Mouse (Mus musculus) neural tube, embryonic 11.5 days (tissue): ENCODE measurements at regions not wholly inside any gene's neighbourhood (a gene's known extent, or its start where the extent isn't known, plus 50 kb on each side); places are given as distances from the start of the nearest gene placed in this dataset.

Experiments used
- ATAC-seq: fragments of 200-750 bp; cut with Nextera tagmentation; 2 replicates; pipeline ENCODE4 v1.8.0; 2017; ENCODE audit warnings: moderate number of reproducible peaks, mild to moderate bottlenecking, moderate TSS enrichment, moderate library complexity; ENCODE audit not compliant: insufficient read depth, low FRiP score, low TSS enrichment
- DNase-seq: peaks from one replicate; pipeline ENCODE4 v3.0.0-alpha.2; 2015; ENCODE audit warnings: low spot score
- H3K27ac ChIP-seq: fragments of 300-500 bp; sonication (generic); 2 replicates; pipeline ENCODE4 v1.5.1; 2014; ENCODE audit warnings: low read depth, mild to moderate bottlenecking, low read length
- H3K27me3 ChIP-seq: fragments of 300-500 bp; sonication (generic); 2 replicates; pipeline ENCODE4 v1.6.1; 2014; ENCODE audit warnings: mild to moderate bottlenecking, low read length, mixed read lengths; ENCODE audit not compliant: control insufficient read depth, insufficient read depth
- H3K36me3 ChIP-seq: fragments of 300-500 bp; sonication (generic); 2 replicates; pipeline ENCODE4 v1.6.1; 2014; ENCODE audit warnings: mild to moderate bottlenecking, low read length, moderate library complexity, mixed read lengths; ENCODE audit not compliant: control insufficient read depth, insufficient read depth
- H3K4me1 ChIP-seq: fragments of 300-500 bp; sonication (generic); 2 replicates; pipeline ENCODE4 v1.6.1; 2014; ENCODE audit warnings: low read length, mixed read lengths; ENCODE audit not compliant: control insufficient read depth, insufficient read depth
- H3K4me2 ChIP-seq: fragments of 300-500 bp; sonication (generic); 2 replicates; pipeline ENCODE4 v1.6.1; 2014; ENCODE audit warnings: low read depth, mild to moderate bottlenecking, moderate library complexity
- H3K4me3 ChIP-seq: fragments of 300-500 bp; sonication (generic); 2 replicates; pipeline ENCODE4 v1.5.1; 2014; ENCODE audit warnings: low read depth, low read length
- H3K9ac ChIP-seq: fragments of 300-500 bp; sonication (generic); 2 replicates; pipeline ENCODE4 v1.6.1; 2014; ENCODE audit warnings: mild to moderate bottlenecking, low read length
- H3K9me3 ChIP-seq: fragments of 300-500 bp; sonication (generic); 2 replicates; pipeline ENCODE4 v1.6.1; 2016; ENCODE audit warnings: low read length; ENCODE audit not compliant: control insufficient read depth
- WGBS: fragments of 180-500 bp; shearing (Covaris S2); extraction: QIAGEN DNeasy Blood & Tissue Kit; methylation state at CpG from one replicate; pipeline ENCODE4 v1.1.7; 2014; 5-methylcytosine and 5-hydroxymethylcytosine counted together

DNA sequence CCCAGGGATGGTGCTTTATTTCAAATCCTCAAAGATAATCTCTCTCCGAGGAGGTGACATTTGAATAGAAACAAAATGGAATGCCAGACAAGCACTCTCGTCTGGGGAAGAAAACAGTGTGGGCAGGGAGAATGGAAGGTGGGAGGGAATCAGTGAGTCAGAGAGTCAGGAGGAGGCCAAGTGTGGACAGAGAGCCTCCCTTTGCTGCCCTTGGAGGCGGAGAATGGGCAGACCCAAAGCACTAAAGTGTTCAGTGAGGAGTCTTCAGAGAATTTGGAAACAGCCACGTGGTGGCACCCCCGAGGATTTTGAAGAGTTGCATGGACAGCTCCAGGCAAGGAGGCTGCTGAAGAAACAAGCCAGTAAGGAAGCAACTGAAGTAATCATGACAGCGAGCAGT, 367.2 kb downstream of the Pdcd6ip start:
- 61% methylated on average over 6 of the region's 6 CpGs for WGBS
- Histone ChIP-seq H3K9me3 (no peaks in the 10 kb centered on the region), H3K27me3 (no peaks in the 10 kb centered on the region), H3K9ac (no peak overlapping the region), H3K4me3 (no peak overlapping the region), H3K36me3 (no peaks in the 10 kb centered on the region), H3K4me1 (no peaks in the 10 kb centered on the region), H3K27ac (no peak overlapping the region), H3K4me2 (no peak overlapping the region)
- DNase-seq, result no peak
- no peak for ATAC-seq

DNA sequence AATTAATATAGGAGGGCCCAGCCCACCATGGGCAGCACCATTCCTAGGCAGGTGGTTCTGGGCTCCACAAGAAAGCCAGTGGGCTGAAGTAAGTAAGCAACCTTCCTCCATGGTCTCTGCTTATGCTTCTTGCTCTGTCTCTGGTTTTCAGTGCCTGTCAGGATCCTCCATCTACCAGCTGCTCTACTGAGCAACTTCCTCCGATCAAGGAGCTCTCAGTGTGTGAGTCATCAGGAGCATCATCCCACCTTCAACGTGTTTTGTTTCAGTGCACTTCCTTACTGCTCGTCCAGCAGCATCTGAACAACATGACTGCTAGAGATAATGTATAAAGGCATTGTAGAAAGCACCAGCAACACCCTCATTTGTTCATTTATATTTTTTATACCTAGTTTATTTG, 368.0 kb downstream of the Pdcd6ip start:
- Histone ChIP-seq H3K36me3 (no peaks in the 10 kb centered on the region), H3K9me3 (no peaks in the 10 kb centered on the region)
- WGBS, result 83% methylated on average over 3 of the region's 3 CpGs

DNA sequence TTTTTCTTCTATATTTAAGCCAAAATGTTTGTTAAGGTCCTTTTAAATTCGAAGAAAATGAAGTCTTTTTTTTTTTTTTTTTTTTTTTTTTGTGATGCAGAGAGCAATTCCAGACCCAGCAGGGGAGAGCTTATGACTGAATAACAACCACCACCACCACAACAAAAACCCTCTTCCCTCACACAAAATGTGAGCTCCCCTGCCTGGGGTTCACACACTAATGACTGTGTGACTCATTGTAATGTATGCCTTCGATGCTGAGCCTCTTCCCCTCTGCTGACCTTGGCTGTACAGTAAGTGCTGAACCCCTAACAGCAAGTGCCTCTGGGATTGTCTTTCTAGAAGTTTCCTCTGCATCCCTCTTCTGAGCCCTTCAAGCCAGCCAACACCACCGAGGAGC, 383.6 kb downstream of the Pdcd6ip start:
- Histone ChIP-seq H3K27ac (no peak overlapping the region), H3K4me1 (no peaks in the 10 kb centered on the region), H3K9ac (no peak overlapping the region), H3K36me3 (no peaks in the 10 kb centered on the region), H3K4me2 (no peak overlapping the region), H3K27me3 (no peaks in the 10 kb centered on the region), H3K9me3 (no peaks in the 10 kb centered on the region), H3K4me3 (no peak overlapping the region)
- no peak for DNase-seq
- ATAC-seq, result no peak
- 71% methylated on average over 3 of the region's 3 CpGs for WGBS

More for the DNA sequence above, 368.0 kb downstream of the Pdcd6ip start:
- no peaks in the 10 kb centered on the region for H3K27me3 ChIP-seq
- no peaks in the 10 kb centered on the region for H3K4me1 ChIP-seq
- no peak overlapping the region for H3K9ac ChIP-seq
- H3K4me2 ChIP-seq, result no peak overlapping the region
- H3K4me3 ChIP-seq, result no peak overlapping the region
- ATAC-seq (no peak), DNase-seq (no peak)
- H3K27ac ChIP-seq, result no peak overlapping the region

DNA sequence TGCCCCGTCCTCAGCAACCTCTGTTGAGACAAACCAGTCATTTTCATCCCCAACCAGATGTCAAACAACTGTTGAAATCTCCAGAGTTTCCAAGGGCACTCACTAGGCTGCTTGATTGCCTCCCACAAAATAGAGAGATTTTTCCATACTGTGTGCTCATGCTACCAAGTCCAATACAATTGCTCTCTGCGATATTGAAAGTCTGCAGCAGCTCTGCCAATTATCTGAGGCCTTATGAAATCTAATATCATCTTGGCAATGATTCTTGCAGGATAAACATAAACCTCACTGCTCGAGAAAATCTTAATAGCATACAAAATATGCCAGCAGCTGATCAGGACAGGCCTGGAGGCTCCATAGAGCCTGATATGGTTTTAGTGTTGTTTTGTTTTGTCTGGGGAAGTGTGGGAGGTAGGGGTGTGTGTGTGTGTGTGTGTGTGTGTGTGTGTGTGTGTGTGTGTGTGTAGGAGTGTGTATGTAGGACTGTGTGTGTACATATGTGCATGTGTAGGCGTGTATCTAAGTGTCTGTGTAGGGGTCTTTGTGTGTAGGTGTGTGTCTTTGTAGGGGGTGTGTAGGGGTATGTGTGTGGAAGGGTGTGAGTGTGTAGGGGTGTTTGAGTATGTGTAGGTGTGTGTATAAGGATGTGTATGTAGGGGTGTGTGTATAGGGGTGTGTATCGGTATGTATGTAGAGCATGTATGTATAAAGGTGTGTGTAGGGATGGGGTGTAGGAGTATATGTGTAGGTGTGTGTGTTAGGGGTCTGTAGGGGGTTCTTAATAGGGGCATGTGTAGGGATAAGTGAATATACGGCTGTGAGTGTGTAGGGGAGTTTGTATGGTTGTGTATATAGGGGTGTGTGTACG, 398.1 kb downstream of the Pdcd6ip start:
- ATAC-seq (no peak), DNase-seq (no peak)
- no peaks in the 10 kb centered on the region for H3K27me3 ChIP-seq
- no peak overlapping the region for H3K27ac ChIP-seq
- H3K4me2 ChIP-seq, result no peak overlapping the region
- H3K9me3 ChIP-seq, result no peaks in the 10 kb centered on the region
- no peaks in the 10 kb centered on the region for H3K36me3 ChIP-seq
- WGBS, result 90% methylated on average over 7 of the region's 7 CpGs
- H3K9ac ChIP-seq, result no peak overlapping the region
- H3K4me3 ChIP-seq, result no peak overlapping the region
- H3K4me1 ChIP-seq, result no peaks in the 10 kb centered on the region

DNA sequence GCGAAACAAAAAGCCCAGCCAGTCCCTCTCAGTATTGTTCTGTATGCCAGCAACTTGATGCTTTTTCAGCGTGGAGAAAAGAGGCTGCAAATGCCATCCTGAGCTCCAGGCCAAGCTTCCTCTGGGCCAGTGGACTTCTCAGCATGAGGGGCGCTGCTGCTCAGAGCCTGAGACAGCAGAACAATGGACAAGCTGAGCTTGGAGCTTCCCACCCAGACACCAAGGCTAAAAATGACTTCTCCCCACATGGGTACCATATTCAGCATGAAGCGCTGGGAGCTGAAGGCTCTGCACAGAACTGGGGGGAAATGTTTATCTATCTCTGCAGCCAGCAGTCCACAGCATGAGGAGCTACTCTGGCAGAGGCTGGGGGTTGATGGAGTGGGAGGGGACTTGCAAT, 402.3 kb downstream of the Pdcd6ip start:
- Histone ChIP-seq H3K4me2 (no peak overlapping the region), H3K9ac (no peak overlapping the region), H3K4me3 (no peak overlapping the region), H3K9me3 (no peaks in the 10 kb centered on the region), H3K27me3 (no peaks in the 10 kb centered on the region), H3K4me1 (no peaks in the 10 kb centered on the region), H3K36me3 (no peaks in the 10 kb centered on the region), H3K27ac (no peak overlapping the region)
- ATAC-seq (no peak), DNase-seq (no peak)
- 56% methylated on average over 4 of the region's 4 CpGs for WGBS

DNA sequence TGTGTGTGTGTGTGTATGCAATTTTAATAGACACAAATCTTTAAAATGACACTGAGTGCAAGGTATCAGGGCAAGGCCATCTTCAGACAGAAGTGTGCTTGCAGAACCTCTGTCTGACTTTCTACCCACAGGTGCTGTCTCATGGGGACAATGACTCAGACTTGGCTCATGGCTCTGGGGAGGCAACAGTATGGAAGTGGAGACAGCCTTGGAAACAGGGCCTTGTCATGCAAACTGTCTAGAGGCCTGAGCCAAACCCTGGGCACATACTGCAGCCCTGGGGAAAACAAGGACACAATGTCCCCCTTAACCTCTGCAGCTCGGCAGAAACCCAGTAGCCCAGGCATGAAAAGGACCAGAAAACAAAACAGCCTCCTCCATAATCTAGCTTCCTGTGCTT, 405.6 kb downstream of the Pdcd6ip start:
- no peak overlapping the region for H3K27ac ChIP-seq
- no peaks in the 10 kb centered on the region for H3K27me3 ChIP-seq
- H3K36me3 ChIP-seq, result no peaks in the 10 kb centered on the region
- DNase-seq, result no peak
- no peaks in the 10 kb centered on the region for H3K9me3 ChIP-seq
- H3K4me1 ChIP-seq, result 0 out of 2 replicates have a peak, but pooled peaks cover 3% of the 10 kb centered on the region
- H3K4me3 ChIP-seq, result no peak overlapping the region
- no peak for ATAC-seq
- H3K4me2 ChIP-seq, result no peak overlapping the region
- 60% methylated on average over 1 of the region's 1 CpGs for WGBS
- no peak overlapping the region for H3K9ac ChIP-seq

DNA sequence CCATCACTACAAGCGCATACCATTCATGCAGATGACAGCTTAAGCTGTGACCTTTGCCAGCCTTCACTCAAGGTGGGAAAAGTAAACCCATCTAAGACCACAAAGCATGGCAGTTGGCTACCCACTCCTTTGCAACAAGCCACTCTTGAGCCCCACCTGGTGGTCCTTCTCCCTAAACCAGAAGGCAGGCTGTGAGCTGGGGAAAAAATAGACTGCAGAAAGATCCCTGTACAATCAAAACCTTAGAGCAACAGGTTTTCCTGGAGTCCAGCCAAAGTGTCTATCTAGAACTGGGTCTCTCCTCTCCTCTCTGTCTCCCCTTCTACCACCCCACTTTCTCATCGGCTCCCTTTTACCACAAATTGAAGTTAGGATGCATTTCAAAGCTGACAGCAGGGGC, 407.2 kb downstream of the Pdcd6ip start:
- no peaks in the 10 kb centered on the region for H3K9me3 ChIP-seq
- WGBS, result 22% methylated on average over 2 of the region's 2 CpGs
- 0 out of 2 replicates have a peak, but pooled peaks cover 3% of the 10 kb centered on the region for H3K4me1 ChIP-seq
- no peak overlapping the region for H3K4me3 ChIP-seq
- H3K36me3 ChIP-seq, result no peaks in the 10 kb centered on the region
- H3K27ac ChIP-seq, result no peak overlapping the region
- ATAC-seq (peak; percentile 55; the same call in 1 of the 2 replicates), DNase-seq (peak; percentile 60)
- H3K27me3 ChIP-seq, result no peaks in the 10 kb centered on the region
- no peak overlapping the region for H3K9ac ChIP-seq
- H3K4me2 ChIP-seq, result no peak overlapping the region

DNA sequence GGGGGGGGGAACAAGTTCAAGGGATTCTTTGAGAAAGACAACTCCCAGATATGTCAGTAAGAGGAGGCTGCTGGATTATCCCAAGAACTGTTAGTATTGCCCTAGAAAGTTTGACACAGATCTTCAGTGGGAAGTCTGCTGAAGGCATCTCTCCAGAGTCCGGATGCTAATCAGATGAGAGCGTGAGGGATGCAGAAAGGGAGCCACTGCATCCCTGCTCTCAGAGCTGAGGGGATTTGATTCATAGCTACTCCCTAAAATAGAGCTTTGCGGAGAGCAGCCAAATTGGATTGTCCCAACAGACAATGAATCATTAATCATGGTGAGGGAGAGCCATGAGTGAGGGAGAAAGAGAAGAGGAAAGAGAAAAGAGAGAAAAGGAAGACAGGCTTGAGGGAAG, 408.2 kb downstream of the Pdcd6ip start:
- Histone ChIP-seq H3K4me3 (no peak overlapping the region), H3K4me1 (0 out of 2 replicates have a peak, but pooled peaks cover 3% of the 10 kb centered on the region), H3K36me3 (no peaks in the 10 kb centered on the region), H3K27ac (no peak overlapping the region), H3K4me2 (no peak overlapping the region), H3K27me3 (no peaks in the 10 kb centered on the region), H3K9me3 (no peaks in the 10 kb centered on the region), H3K9ac (no peak overlapping the region)
- 23% methylated on average over 3 of the region's 3 CpGs for WGBS
- ATAC-seq, result no peak
- no peak for DNase-seq

DNA sequence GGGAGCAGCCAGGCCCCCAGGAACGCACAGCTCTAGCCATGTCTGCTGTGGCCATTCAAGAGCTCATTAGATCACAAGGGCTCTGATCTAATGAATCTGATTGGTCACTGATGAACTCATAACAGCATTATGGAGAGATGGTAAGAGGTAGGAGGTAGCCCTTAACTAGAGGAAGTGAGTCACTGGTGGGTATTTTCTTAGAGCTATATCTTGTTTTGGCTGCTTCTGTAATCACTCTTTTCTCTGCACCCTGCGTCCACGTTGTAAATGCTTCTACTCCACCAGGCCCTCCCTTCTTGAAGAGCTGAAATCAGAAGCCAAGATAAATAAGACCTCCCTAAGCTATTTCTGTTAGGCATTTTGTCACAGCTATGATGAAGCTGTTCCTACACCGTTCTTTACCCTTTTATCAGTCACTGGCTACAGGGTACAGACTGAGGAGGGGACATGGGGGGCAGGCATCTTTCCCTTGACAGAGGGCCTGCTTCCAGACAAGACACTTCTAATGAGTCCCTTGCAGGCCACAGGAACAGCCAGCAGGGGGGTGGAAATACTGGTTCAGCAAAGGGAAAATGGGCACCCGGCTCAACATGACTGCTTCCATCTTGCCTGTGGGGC, 412.1 kb downstream of the Pdcd6ip start:
- Histone ChIP-seq H3K9ac (no peak overlapping the region), H3K4me1 (0 out of 2 replicates have a peak, but pooled peaks cover 3% of the 10 kb centered on the region), H3K4me2 (no peak overlapping the region), H3K27me3 (no peaks in the 10 kb centered on the region), H3K27ac (no peak overlapping the region), H3K9me3 (no peaks in the 10 kb centered on the region), H3K36me3 (no peaks in the 10 kb centered on the region), H3K4me3 (no peak overlapping the region)
- WGBS, result 73% methylated on average over 5 of the region's 5 CpGs
- ATAC-seq, result no peak
- DNase-seq, result no peak
